Mouse (Mus musculus) layer of hippocampus, adult 18-20 months (tissue): Measurements from ENCODE around the gene Klhl20. TPM values are rescaled to one million over a fixed set of nuclear protein-coding genes. Genes with fewer than 3 reads are reported as not detected.
"Not testable (repeated sequence)": the region's sequence is repeated elsewhere in the genome, so short reads cannot be mapped to it uniquely, and the experiment has no call there.

Experiments used
- DNase-seq, 2 experiments: peaks; one replicate each; pipeline ENCODE4 v3.0.0; 2022; ENCODE audit warnings: low spot score in 2 of 2
- long read RNA-seq: library from polyadenylated mRNA; stranded (forward); transcript quantifications from one replicate; pipeline ENCODE4 v2.0.0, GENCODE M21; 2021
- total RNA-seq, 2 experiments: library from RNA; stranded (reverse); gene quantifications; 2 replicates each; pipeline ENCODE4 v1.2.3; 2021

The Klhl20 gene
- 10 to 100 TPM; 17.2 to 18.1 TPM for total RNA-seq
- long read RNA-seq, full-length matches to known transcripts, result 11 of 15 reads
- long read RNA-seq, partial matches to known transcripts, result 3 of 15 reads
- long read RNA-seq, other reads (novel, unspliced or antisense), result 1 of 15 reads

DNA sequence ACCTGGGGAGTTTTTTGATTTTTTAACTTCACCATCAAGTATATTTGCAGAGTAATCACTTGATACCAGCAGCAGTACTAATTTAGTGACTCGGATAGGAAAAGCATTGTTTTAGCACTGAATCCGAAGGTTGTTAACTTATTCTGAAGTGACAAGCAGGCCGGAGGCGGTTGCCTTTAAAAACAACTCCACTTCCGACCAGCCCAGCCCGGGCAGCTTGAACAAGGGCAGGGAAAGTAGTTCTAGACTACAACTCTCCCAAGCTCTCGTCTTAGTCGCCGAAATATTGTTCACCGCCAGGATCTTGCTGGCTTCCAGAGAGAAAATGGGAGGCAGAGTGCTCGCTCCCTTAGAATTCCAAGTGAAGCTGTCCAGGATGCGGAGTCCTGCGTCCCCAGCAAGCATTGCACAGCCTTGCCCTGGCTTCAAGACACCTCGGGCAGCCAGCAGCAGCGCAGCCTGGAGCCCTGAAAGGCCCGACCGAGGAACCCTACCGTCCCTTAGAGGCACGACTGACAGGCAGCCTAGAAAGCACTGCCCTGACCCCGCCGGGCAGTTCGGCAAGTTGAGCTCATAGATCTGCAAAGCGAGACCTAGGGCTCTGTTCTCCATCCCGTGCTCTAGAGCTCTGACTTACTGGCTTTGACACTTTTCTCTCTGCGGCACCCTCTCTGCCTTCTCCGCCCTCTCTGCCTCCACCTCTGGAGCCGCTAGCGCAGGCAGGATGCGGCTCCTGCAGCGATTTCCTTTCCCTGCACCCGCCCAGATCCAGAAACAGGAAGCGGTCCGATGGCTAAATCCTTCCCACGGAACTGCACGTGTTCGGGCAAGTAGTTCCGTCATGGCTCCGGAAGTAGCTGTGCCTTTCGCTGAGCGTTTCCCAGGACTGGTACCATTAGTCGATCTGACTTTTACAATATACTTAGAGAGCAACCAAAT, at the start of gene Klhl20:
Gene Klhl20, minus strand, starts transcription at position 786 of the 939 bp plus-strand sequence.
- DNase-seq, result peak; percentile 92 to 97

DNA sequence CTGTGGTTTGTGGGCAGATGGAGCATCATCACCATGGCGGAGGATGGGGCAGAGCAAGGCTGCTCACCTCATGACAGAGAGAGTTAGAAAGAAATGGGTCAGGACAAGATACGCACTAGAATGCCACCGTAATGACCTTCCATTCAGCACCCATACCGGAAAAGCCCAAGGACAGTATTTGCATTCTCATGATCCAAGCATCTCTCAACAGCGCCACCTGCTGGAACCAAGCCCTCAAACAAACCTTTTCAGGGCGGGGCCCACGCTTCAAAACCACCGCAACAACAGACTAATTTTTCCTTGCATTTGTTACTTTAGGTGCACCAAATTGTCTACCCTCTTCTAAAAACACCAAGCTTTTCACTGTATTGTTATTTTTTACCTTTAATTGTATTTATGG, 49.4 kb upstream of the Klhl20 start:
- peak in 1 of 2 experiments; percentile 71 for DNase-seq

DNA sequence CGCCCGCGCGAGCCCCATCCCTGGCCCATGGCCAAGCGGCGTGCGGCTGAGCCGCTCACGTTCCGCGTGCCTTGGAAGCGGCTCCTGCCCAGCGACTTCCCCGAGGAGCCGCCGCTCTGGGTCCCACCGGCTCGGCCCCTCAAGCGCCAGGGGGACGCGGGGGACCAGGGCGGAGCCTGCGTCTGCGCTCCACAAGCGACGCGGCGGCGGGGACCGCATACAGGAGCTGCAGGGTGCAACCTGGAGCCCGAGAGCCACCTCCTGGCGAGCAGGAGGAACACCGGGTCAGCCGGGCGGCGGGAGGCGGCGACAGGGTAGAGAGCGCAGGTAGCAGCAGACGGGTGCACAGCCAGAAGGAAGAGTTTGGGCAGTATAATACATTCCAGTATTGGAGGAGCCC, 39.3 kb upstream of the Klhl20 start:
- DNase-seq, result peak; percentile 22 to 55

DNA sequence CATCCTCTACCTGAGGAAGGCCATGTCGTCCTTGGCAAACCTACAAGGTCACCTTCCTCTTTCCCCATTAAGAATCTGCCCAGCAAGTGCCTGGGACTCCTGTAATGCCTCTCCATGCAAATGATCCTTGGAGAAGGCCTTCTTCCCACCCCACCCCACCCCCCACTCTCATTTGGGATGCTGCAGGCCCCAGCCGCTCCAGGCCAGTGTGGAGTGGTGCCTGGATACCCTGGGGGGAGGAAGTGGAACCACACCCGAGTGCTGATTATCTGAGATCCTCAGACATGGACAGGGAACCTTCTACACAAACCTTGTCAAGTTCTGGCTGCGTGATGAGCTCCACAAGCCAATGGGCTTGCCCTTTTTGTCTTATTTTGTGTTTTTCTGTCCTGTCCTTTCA, 29.0 kb upstream of the Klhl20 start:
- DNase-seq, result no peak

- DNase-seq, result no peak
Measured at GRCm38 (mm10) chr1:161159214-161159613, 27.9 kb upstream of the Klhl20 start, which contains the start of gene Tex50. Gene Tex50 (minus strand): TSS chr1:161159314.

DNA sequence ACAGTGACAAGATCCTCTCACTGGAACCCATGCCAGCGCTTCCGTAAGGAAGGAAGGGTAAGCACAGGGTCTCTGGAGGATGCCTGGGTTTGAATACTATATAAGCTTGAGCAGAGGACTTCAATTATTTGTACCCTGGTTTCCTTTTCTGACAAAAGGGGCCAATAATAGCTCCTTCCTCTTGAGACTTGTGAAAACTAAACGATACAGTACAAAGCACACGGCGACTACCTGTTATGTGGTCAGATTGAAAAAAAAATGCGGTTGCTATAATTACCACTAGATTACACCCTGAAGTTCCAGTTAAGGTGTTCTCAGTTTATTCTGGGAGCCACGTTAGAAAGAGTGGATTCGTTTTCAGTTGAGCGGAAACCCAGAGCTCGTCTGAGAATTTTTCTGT, 25.2 kb upstream of the Klhl20 start:
- no peak for DNase-seq

- DNase-seq, result no peak
Measured at GRCm38 (mm10) chr1:161151098-161151497, 19.8 kb upstream of the Klhl20 start.

GRCm38 (mm10) chr1:161147888-161148287, 16.6 kb upstream of the Klhl20 start:
- DNase-seq, result no peak

DNA sequence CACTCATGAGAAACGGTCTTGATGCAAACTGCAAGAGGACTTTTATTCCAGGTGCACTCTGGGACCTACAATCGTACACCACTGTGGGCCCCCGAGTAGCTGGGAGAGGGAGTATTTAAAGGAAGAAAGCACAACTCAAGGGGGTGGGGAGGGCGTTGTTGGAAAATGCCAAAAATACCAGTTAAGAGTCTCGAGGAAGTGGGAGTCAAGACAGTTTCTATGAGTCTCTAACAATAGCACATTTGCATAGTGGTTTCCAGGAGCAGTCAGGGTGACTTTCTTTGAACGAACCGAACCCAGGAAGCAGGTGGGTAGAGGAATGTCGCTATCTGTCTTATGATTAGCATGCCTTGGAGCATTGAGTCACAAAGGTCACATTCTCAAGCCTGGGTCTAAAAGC, 14.3 kb upstream of the Klhl20 start:
- DNase-seq, result not testable (repeated sequence)

GRCm38 (mm10) chr1:161143216-161143615, 11.9 kb upstream of the Klhl20 start:
- peak in 1 of 2 experiments; percentile 46 for DNase-seq

GRCm38 (mm10) chr1:161142531-161143159, 11.3 kb upstream of the Klhl20 start, which contains the start of gene Ankrd45:
Gene Ankrd45 (plus strand): TSS chr1:161142691.
- peak; percentile 69 to 74 for DNase-seq

- DNase-seq, result no peak
Measured at GRCm38 (mm10) chr1:161140026-161140762, 8.9 kb upstream of the Klhl20 start.

DNA sequence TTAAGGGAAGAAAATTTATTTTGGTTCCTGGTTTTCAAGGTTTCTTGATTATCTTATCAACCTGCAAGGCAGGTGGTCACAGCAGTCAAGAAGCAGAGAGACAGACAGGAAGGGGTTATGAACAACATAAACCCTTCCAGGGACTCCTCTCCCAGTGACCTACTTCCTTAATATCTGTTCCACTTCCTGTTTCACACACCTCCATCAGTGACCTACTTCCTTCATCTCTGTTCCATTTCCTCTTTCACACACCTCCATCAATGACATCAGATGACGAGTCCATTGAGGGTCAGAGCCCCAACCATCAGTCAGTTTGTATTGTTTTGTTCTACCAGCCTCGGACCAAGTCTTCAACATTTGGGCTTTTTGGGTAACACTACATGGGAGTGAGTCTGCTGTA, 8.2 kb upstream of the Klhl20 start:
- no peak for DNase-seq

- no peak for DNase-seq
Measured at GRCm38 (mm10) chr1:161126461-161126860, 4.8 kb downstream of the Klhl20 start.

DNA sequence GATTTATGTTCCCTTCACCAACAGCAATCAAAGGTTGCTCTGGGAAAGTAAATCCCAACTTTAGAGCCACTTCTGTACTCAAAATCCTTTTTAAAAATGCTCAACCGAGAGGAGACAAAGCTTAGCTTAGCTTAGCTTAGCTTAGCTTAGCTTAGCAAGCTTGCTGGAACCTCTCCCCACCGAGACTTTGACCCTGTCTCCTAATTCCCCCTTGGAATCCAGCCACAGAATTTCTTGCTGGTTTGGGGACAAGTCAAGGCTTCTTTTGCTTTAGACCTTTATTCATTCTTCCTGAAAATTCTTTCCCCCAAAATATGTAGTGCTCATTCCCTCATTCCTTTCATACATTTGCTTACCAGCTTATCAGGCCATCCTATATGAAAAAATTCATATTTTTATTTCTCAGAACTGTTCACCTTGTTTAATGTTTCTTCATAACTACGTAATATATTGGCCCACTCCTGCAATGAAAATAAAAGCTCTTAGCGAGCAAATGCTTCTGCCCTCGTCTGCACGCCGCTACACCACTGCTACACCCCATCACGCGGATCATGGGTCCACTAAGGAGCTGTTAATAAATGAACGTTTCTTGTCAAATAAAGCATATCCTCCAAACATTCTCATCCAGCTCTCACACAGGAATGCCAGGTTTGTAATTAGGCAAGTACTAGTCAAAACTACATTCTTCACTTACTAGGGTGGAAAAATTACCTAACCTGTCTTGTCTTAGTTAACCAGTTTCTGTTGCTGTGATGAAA, 8.5 kb downstream of the Klhl20 start:
- no peak for DNase-seq

DNA sequence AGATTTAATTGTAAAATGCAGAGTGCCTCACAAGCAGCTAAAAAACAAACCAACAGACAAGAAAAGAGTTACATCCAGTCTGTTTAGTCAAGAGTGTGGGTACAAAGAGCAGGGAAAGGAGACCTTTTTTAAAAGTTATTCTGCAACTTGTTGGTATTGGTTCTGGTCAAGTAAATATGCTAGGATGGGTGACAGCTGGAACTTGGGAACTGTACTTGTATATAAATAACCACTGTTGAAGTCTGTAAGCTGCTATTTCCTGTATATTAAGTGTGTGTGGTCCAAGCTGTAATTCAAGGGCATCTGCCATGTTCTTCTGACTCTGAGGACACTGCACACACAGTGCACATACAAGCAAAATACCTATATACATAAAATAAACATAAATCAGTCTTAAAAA, 16.7 kb downstream of the Klhl20 start:
- no peak for DNase-seq

DNA sequence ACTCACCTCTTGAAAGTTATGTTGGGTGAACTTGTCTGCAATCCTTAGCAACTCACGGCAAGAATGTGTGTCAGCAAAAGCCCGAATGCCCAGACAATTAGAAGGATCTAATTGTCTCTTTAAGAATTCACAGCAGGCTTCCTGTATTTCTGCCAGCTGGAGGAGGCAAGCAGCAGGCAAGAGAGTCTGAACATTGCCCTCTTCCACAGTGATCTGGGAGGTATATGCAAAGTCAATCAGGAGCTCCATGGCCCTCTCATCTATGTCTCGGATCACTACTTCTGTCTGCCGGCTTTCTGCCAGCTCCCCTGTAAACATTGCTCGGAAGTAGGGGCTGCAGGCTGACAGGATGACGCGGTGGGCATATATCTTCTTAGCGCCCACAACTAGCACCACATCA, 22.1 kb downstream of the Klhl20 start:
- DNase-seq, result no peak

- DNase-seq, result no peak
Measured at GRCm38 (mm10) chr1:161103842-161104241, 27.5 kb downstream of the Klhl20 start.

GRCm38 (mm10) chr1:161099721-161100405, 31.4 kb downstream of the Klhl20 start:
- DNase-seq, result no peak

DNA sequence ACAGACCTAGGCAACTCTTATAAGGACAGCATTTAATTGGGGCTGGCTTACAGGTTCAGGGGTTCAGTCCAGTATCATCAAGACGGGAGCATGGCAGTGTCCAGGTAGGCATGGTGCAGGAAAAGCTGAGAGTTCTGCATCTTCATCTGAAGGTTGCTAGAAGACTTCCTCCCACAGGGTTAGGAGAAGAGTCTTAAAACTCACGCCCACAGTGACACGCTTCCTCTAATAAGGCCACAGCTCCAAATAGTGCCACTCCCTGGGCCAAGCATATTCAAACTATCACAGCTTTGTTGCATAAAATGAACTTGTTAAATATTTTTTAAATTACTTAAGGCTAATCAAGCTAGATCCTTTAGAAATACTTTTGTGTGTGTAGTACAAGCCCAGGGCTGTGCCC, 54.1 kb downstream of the Klhl20 start:
- no peak for DNase-seq
